Mouse (Mus musculus) heart, embryonic 14.5 days (tissue): ENCODE measurements around the gene Tmprss7. TPM values are rescaled to one million over a fixed set of nuclear protein-coding genes. Genes with fewer than 3 reads are reported as not detected.
A peak's percentile ranks its signal among the peaks of the same experiment; 100 is the strongest.

Source experiments
- ATAC-seq: fragments of 200-750 bp; cut with Nextera tagmentation; 2 replicates; pipeline ENCODE4 v1.8.0; 2017; ENCODE audit warnings: low read depth, moderate TSS enrichment; ENCODE audit not compliant: insufficient number of reproducible peaks, insufficient read depth, low FRiP score
- H3K27ac ChIP-seq, 2 experiments: fragments of 200-500 bp in 1 of 2; fragments of 300-500 bp in 1 of 2; sonication (generic) in 1 of 2; replicated peaks in 1 of 2; 2 replicates each; pipeline ENCODE4 v1.5.1; 2012 to 2014; ENCODE audit warnings: low read depth in 2 of 2, low read length in 2 of 2, control low read depth in 1 of 2, mild to moderate bottlenecking in 1 of 2, mixed read lengths in 1 of 2; ENCODE audit not compliant: control insufficient read depth in 1 of 2, insufficient read depth in 1 of 2
- H3K27me3 ChIP-seq: fragments of 300-500 bp; sonication (generic); 2 replicates; pipeline ENCODE4 v1.6.1; 2014; ENCODE audit warnings: mild to moderate bottlenecking, low read length, control low read depth; ENCODE audit not compliant: control insufficient read depth, insufficient read depth
- H3K36me3 ChIP-seq: fragments of 300-500 bp; sonication (generic); 2 replicates; pipeline ENCODE4 v1.6.1; 2014; ENCODE audit warnings: mild to moderate bottlenecking, control low read depth, low read length, mixed read lengths; ENCODE audit not compliant: control insufficient read depth, insufficient read depth
- H3K4me1 ChIP-seq, 2 experiments: fragments of 200-500 bp in 1 of 2; fragments of 300-500 bp in 1 of 2; sonication (generic) in 1 of 2; 2 replicates each; pipeline ENCODE4 v1.6.1; 2012 to 2014; ENCODE audit warnings: low read length in 2 of 2, control low read depth in 1 of 2, mixed read lengths in 1 of 2; ENCODE audit not compliant: control insufficient read depth in 2 of 2, insufficient read depth in 2 of 2
- H3K4me2 ChIP-seq: fragments of 300-500 bp; sonication (generic); 2 replicates; pipeline ENCODE4 v1.6.1; 2014; ENCODE audit warnings: mild to moderate bottlenecking, low read length
- H3K4me3 ChIP-seq, 2 experiments: fragments of 200-500 bp in 1 of 2; fragments of 300-500 bp in 1 of 2; sonication (generic) in 1 of 2; 2 replicates each; pipeline ENCODE4 v1.5.1; 2012 to 2014; ENCODE audit warnings: low read length in 2 of 2, mild to moderate bottlenecking in 2 of 2, control low read depth in 1 of 2, low read depth in 1 of 2, moderate library complexity in 1 of 2; ENCODE audit not compliant: control insufficient read depth in 1 of 2, insufficient read depth in 1 of 2
- H3K9ac ChIP-seq: fragments of 300-500 bp; sonication (generic); 2 replicates; pipeline ENCODE4 v1.6.1; 2014; ENCODE audit warnings: mild to moderate bottlenecking, low read length
- H3K9me3 ChIP-seq: fragments of 300-500 bp; sonication (generic); 2 replicates; pipeline ENCODE4 v1.6.1; 2016; ENCODE audit warnings: low read length, control low read depth; ENCODE audit not compliant: control insufficient read depth
- WGBS: fragments of 180-500 bp; shearing (Covaris S2); extraction: QIAGEN DNeasy Blood & Tissue Kit; methylation state at CpG from one replicate; pipeline ENCODE4 v1.1.7; 2014; 5-methylcytosine and 5-hydroxymethylcytosine counted together
- polyA plus RNA-seq: library from polyadenylated mRNA; unstranded; fragments of >200 nt; fragmentation: Nextera tagmentation; extraction: Ambion mirVana; gene quantifications from 2 replicates; pipeline ENCODE4 v1.2.1, GENCODE M21; 2014

Gene Tmprss7
- polyA plus RNA-seq, 1 experiment from 2014 or later = not detected

DNA sequence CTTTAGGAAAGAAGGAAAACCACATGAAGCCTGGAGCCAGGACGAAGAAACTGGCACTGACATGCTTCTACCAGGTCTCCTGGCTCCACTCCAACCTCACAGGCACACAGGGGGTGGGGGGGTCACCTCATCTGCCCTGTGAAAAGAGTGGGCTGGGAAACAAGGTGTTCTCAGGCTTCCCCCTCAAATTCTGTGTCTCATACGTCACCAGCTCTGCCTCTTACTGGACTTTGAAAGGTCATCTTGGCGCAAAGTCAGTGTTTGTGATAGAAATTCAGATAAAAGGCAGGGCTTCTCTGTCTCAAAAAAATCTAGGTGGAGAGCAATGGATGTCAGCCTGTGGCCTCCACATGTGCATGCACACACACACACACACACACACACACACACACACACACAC lies 52.2 kb downstream of the Tmprss7 start:
- Histone ChIP-seq H3K9me3 (no peaks in the 10 kb centered on the region), H3K4me1 (no peaks in the 10 kb centered on the region), H3K4me3 (no peak overlapping the region), H3K27ac (no peak overlapping the region), H3K27me3 (no peaks in the 10 kb centered on the region), H3K9ac (no peak overlapping the region), H3K36me3 (no peaks in the 10 kb centered on the region), H3K4me2 (no peak overlapping the region)
- ATAC-seq = no peak
- WGBS = 50% methylated on average over 3 of the region's 3 CpGs

- WGBS = 69% methylated on average over 10 of the region's 10 CpGs
- ATAC-seq = no peak
- Histone ChIP-seq H3K27ac (peak overlapping the region in 1 of 2 experiments; percentile 8; a peak in 1 of 4 replicates), H3K36me3 (no peaks in the 10 kb centered on the region), H3K27me3 (no peaks in the 10 kb centered on the region), H3K4me3 (no peak overlapping the region), H3K9ac (no peak overlapping the region), H3K9me3 (no peaks in the 10 kb centered on the region), H3K4me1 (no peaks in the 10 kb centered on the region), H3K4me2 (no peak overlapping the region)
These were observed 53.2 kb downstream of the Tmprss7 start for GRCm38 (mm10) chr16:45640070-45640762.

- H3K4me1 ChIP-seq = no peaks in the 10 kb centered on the region
- H3K4me2 ChIP-seq = no peak overlapping the region
- H3K9ac ChIP-seq = no peak overlapping the region
- no peak for ATAC-seq
- H3K36me3 ChIP-seq = no peaks in the 10 kb centered on the region
- H3K4me3 ChIP-seq = no peak overlapping the region
- no peak overlapping the region for H3K27ac ChIP-seq
- no peaks in the 10 kb centered on the region for H3K9me3 ChIP-seq
- no peaks in the 10 kb centered on the region for H3K27me3 ChIP-seq
- 76% methylated on average over 2 of the region's 2 CpGs for WGBS
These were observed 57.6 kb downstream of the Tmprss7 start for GRCm38 (mm10) chr16:45635826-45636225.

DNA sequence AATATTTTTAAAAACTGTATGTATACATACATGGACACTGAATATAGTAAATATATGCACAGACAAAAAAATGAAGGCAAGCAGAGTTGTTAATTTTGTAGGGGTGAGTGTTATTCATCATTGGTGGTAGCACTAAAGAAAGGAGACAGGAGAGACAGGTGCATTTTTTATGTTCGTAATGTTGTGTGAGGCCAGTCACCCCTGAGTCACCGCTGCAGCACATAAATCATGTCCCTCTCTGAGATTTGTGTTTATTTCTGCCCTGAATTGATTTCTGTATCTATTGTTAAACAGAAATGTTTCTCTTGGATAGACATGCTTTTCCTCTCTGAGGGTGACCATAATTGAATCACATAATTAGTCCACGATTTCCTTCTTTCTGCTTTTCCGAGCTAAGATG lies 61.0 kb downstream of the Tmprss7 start:
- WGBS = 73% methylated on average over 4 of the region's 4 CpGs

DNA sequence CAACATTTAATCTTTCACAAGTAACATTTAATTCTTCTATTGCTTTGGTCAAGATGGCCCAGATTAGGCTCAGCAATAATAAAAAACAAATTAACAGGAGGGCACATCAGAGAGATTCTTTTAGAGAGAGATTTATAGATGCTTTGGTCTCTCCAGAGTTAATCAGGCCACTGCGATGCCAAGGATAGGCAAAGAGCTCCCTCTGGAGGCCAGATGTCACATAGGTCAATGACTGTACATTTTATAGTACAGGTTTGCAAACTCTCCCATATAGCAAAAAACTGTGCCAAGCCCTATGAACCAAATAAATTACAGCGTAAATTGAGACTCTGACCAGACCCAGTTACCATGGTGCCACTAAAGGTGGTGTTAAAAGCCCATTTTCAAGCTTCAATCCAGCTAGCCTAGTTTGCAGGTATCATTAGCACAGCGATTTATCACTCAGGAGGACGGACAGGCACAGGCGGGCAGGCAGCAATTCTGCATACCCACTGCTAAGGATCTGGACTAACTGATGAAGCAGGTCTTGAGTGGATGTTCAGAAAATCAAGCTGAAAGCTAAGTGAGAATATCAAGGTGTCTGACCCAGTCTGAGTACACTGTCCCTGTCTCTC lies 63.0 kb downstream of the Tmprss7 start:
- Histone ChIP-seq H3K4me1 (no peaks in the 10 kb centered on the region; a peak in 1 of 4 replicates), H3K27ac (no peak overlapping the region), H3K4me2 (no peak overlapping the region), H3K9ac (no peak overlapping the region), H3K27me3 (no peaks in the 10 kb centered on the region), H3K9me3 (no peaks in the 10 kb centered on the region), H3K4me3 (no peak overlapping the region), H3K36me3 (no peaks in the 10 kb centered on the region)
- WGBS = 59% methylated on average over 5 of the region's 5 CpGs
- no peak for ATAC-seq

More for the DNA sequence above, 61.0 kb downstream of the Tmprss7 start:
- no peaks in the 10 kb centered on the region for H3K9me3 ChIP-seq
- no peak overlapping the region for H3K4me2 ChIP-seq
- no peak for ATAC-seq
- H3K9ac ChIP-seq = no peak overlapping the region
- H3K27ac ChIP-seq = no peak overlapping the region
- no peaks in the 10 kb centered on the region; a peak in 1 of 4 replicates for H3K4me1 ChIP-seq
- no peak overlapping the region for H3K4me3 ChIP-seq
- no peaks in the 10 kb centered on the region for H3K27me3 ChIP-seq
- no peaks in the 10 kb centered on the region for H3K36me3 ChIP-seq

DNA sequence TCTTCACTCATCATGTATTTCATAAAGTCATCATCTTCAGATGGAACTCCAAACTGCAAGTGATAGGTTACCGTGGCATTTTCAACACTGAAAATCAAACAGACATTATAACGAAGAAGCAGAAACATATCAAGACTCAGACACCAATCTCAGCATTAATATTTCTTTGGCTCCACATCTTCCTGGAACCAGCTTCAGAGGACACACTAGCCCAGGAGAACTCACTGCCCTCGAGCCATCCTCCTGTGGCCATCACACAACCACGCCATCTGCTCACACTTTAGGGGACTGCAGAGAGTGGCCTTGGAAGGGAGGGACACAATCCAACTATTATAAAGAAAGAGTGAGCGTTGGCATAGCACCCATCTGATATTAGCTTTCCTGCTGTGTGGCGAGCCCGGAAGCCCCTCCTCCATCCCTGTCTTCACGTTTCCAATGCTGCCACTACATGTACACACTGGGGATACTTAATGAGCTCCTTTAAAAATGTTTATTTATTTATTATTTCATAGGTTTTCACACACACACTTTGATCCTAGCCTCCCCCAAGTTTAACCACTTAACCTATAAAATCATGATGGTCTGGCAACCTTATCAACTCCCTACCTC lies 63.9 kb downstream of the Tmprss7 start:
- H3K4me3 ChIP-seq = no peak overlapping the region
- H3K9me3 ChIP-seq = no peaks in the 10 kb centered on the region
- no peak overlapping the region for H3K4me2 ChIP-seq
- H3K4me1 ChIP-seq = no peaks in the 10 kb centered on the region; a peak in 1 of 4 replicates
- no peaks in the 10 kb centered on the region for H3K27me3 ChIP-seq
- H3K9ac ChIP-seq = no peak overlapping the region
- 53% methylated on average over 8 of the region's 8 CpGs for WGBS
- H3K27ac ChIP-seq = no peak overlapping the region
- ATAC-seq = no peak
- H3K36me3 ChIP-seq = no peaks in the 10 kb centered on the region

GRCm38 (mm10) chr16:45625342-45625741 lies 68.1 kb downstream of the Tmprss7 start:
- Histone ChIP-seq H3K4me2 (no peak overlapping the region), H3K4me1 (no peaks in the 10 kb centered on the region; a peak in 1 of 4 replicates), H3K9ac (no peak overlapping the region), H3K9me3 (no peaks in the 10 kb centered on the region), H3K4me3 (no peak overlapping the region), H3K27ac (no peak overlapping the region), H3K36me3 (no peaks in the 10 kb centered on the region), H3K27me3 (no peaks in the 10 kb centered on the region)
- WGBS = 83% methylated on average over 2 of the region's 2 CpGs
- no peak for ATAC-seq
